Mouse (Mus musculus): ENCODE results near the gene Inpp4a. TPM values are rescaled to one million over a fixed set of nuclear protein-coding genes. Genes with fewer than 3 reads are reported as not detected.

Inpp4a gene
- polyA plus RNA-seq, 1 experiment from 2014 or later, result 10.5 TPM

- DNase-seq (ENCODE audit: low read depth, low spot score), result no peak
- POLR2A ChIA-PET, result no interaction called here
- H3K27me3 ChIP-seq, result no peaks in the 10 kb centered on the region
- no peak for ATAC-seq
- in situ Hi-C loops (cut with MboI; ENCODE audit: low pct_unique_long_range_greater_than_20kb), result loop anchor here (25.0 kb wide), 1 partner anchor 597 kb away; no protein-coding TSS in a partner anchor
- CTCF ChIA-PET, result no interaction called here
- TF ChIP-seq CTCF (IDR thresholded peaks at IDR 0.05), result no peak
These were observed 84.6 kb downstream of the Inpp4a start for GRCm38 (mm10) chr1:37384304-37384703.

- in situ Hi-C loops (cut with MboI; ENCODE audit: low pct_unique_long_range_greater_than_20kb), result loop anchor here (25.0 kb wide), 1 partner anchor 599 kb away; no protein-coding TSS in a partner anchor
- ChIA-PET CTCF (no interaction called here), POLR2A (no interaction called here)
- no peak for TF ChIP-seq CTCF (IDR thresholded peaks at IDR 0.05)
- no peaks in the 10 kb centered on the region for H3K27me3 ChIP-seq
- ATAC-seq, result no peak
- no peak for DNase-seq (ENCODE audit: low read depth, low spot score)
These were observed 86.8 kb downstream of the Inpp4a start for GRCm38 (mm10) chr1:37386448-37386971.

- CTCF ChIA-PET, result interaction anchor here (0.8 kb wide), 1 partner anchor 9 kb away, joined by 4 read pairs; no protein-coding TSS in a partner anchor
- DNase-seq (ENCODE audit: low read depth, low spot score) (no peak), ATAC-seq (no peak)
- no peaks in the 10 kb centered on the region for H3K27me3 ChIP-seq
- POLR2A ChIA-PET, result no interaction called here
- TF ChIP-seq CTCF (IDR thresholded peaks at IDR 0.05), result no peak
- in situ Hi-C loops (cut with MboI; ENCODE audit: low pct_unique_long_range_greater_than_20kb), result loop anchor here (25.0 kb wide), 1 partner anchor 606 kb away; no protein-coding TSS in a partner anchor
These were observed 93.5 kb downstream of the Inpp4a start for GRCm38 (mm10) chr1:37393174-37393573.

GRCm38 (mm10) chr1:37396481-37396880, 96.8 kb downstream of the Inpp4a start:
- ChIA-PET POLR2A (no interaction called here), CTCF (interaction anchor here (1.2 kb wide), 1 partner anchor 242 kb away, joined by 3 read pairs; no protein-coding TSS in a partner anchor)
- no peak for TF ChIP-seq CTCF (IDR thresholded peaks at IDR 0.05)
- ATAC-seq, result no peak
- no peak for DNase-seq (ENCODE audit: low read depth, low spot score)
- in situ Hi-C loops (cut with MboI; ENCODE audit: low pct_unique_long_range_greater_than_20kb), result loop anchor here (25.0 kb wide), 1 partner anchor 609 kb away; no protein-coding TSS in a partner anchor
- H3K27me3 ChIP-seq, result no peaks in the 10 kb centered on the region

GRCm38 (mm10) chr1:37398961-37399360, 99.3 kb downstream of the Inpp4a start:
- ATAC-seq (no peak), DNase-seq (ENCODE audit: low read depth, low spot score) (no peak)
- ChIA-PET POLR2A (no interaction called here), CTCF (interaction anchor here (1.0 kb wide), 1 partner anchor 51 kb away, joined by 3 read pairs; no protein-coding TSS in a partner anchor)
- TF ChIP-seq CTCF (IDR thresholded peaks at IDR 0.05), result no peak
- in situ Hi-C loops (cut with MboI; ENCODE audit: low pct_unique_long_range_greater_than_20kb), result loop anchor here (25.0 kb wide), 1 partner anchor 612 kb away; no protein-coding TSS in a partner anchor
- no peaks in the 10 kb centered on the region for H3K27me3 ChIP-seq

- TF ChIP-seq CTCF (IDR thresholded peaks at IDR 0.05), result no peak
- ATAC-seq (no peak), DNase-seq (ENCODE audit: low read depth, low spot score) (no peak)
- ChIA-PET CTCF (interaction anchor here (0.7 to 1.0 kb wide), 2 partner anchors 51 to 962 kb away, joined by 3 read pairs; no protein-coding TSS in a partner anchor), POLR2A (no interaction called here)
- in situ Hi-C loops (cut with MboI; ENCODE audit: low pct_unique_long_range_greater_than_20kb), result loop anchor here (5.0 to 25.0 kb wide), 2 partner anchors 127 to 612 kb away; no protein-coding TSS in a partner anchor
- H3K27me3 ChIP-seq, result no peaks in the 10 kb centered on the region
These were observed 100.1 kb downstream of the Inpp4a start for GRCm38 (mm10) chr1:37399734-37400133.

- in situ Hi-C loops (cut with MboI; ENCODE audit: low pct_unique_long_range_greater_than_20kb), result loop anchor here (5.0 kb wide), 1 partner anchor 129 kb away; no protein-coding TSS in a partner anchor
- ChIA-PET CTCF (interaction anchor here (0.7 to 1.8 kb wide), 5 partner anchors 9 to 129 kb away, joined by 3 to 5 read pairs (median 4); no protein-coding TSS in a partner anchor), POLR2A (no interaction called here)
- ATAC-seq, result peak; percentile 76
- TF ChIP-seq CTCF (IDR thresholded peaks at IDR 0.05), result peak; percentile 83
- no peaks in the 10 kb centered on the region for H3K27me3 ChIP-seq
- peak; percentile 15 for DNase-seq (ENCODE audit: low read depth, low spot score)
These were observed 102.0 kb downstream of the Inpp4a start for GRCm38 (mm10) chr1:37401687-37402086.

- ATAC-seq, result no peak
- CTCF ChIA-PET, result no interaction called here
- TF ChIP-seq CTCF (IDR thresholded peaks at IDR 0.05), result no peak
These were observed 105.5 kb downstream of the Inpp4a start for GRCm38 (mm10) chr1:37405137-37405536.

GRCm38 (mm10) chr1:37407228-37407627, 107.6 kb downstream of the Inpp4a start:
- ATAC-seq (no peak), DNase-seq (ENCODE audit: low read depth, low spot score) (no peak)
- H3K27me3 ChIP-seq, result no peaks in the 10 kb centered on the region
- no peak for TF ChIP-seq CTCF (IDR thresholded peaks at IDR 0.05)
- ChIA-PET CTCF (no interaction called here), POLR2A (no interaction called here)
- in situ Hi-C loops (cut with MboI; ENCODE audit: low pct_unique_long_range_greater_than_20kb), result no loop called here

More at GRCm38 (mm10) chr1:37405137-37405536, 105.5 kb downstream of the Inpp4a start:
- no peak for DNase-seq (ENCODE audit: low read depth, low spot score)
- H3K27me3 ChIP-seq, result no peaks in the 10 kb centered on the region
- POLR2A ChIA-PET, result no interaction called here
- in situ Hi-C loops (cut with MboI; ENCODE audit: low pct_unique_long_range_greater_than_20kb), result no loop called here

GRCm38 (mm10) chr1:37408059-37408458, 108.4 kb downstream of the Inpp4a start:
- TF ChIP-seq CTCF (IDR thresholded peaks at IDR 0.05), result no peak
- no peak for ATAC-seq
- ChIA-PET CTCF (no interaction called here), POLR2A (no interaction called here)
- no peak for DNase-seq (ENCODE audit: low read depth, low spot score)
- in situ Hi-C loops (cut with MboI; ENCODE audit: low pct_unique_long_range_greater_than_20kb), result no loop called here
- H3K27me3 ChIP-seq, result no peaks in the 10 kb centered on the region

- ATAC-seq (no peak), DNase-seq (ENCODE audit: low read depth, low spot score) (no peak)
- in situ Hi-C loops (cut with MboI; ENCODE audit: low pct_unique_long_range_greater_than_20kb), result no loop called here
- CTCF ChIA-PET, result no interaction called here
- POLR2A ChIA-PET, result no interaction called here
- H3K27me3 ChIP-seq, result no peaks in the 10 kb centered on the region
- no peak for TF ChIP-seq CTCF (IDR thresholded peaks at IDR 0.05)
These were observed 109.0 kb downstream of the Inpp4a start for GRCm38 (mm10) chr1:37408678-37409077.

Measured in Patski (cell line).